Mouse (Mus musculus) limb, embryonic 11.5 days (tissue): Measurements from ENCODE around the gene Mrpl28. TPM values are rescaled to one million over a fixed set of nuclear protein-coding genes. Genes with fewer than 3 reads are reported as not detected.
"Not testable (repeated sequence)": the region's sequence is repeated elsewhere in the genome, so short reads cannot be mapped to it uniquely, and the experiment has no call there.

Source experiments
- ATAC-seq: fragments of 200-750 bp; cut with Nextera tagmentation; 2 replicates; pipeline ENCODE4 v1.8.0; 2017; ENCODE audit warnings: low read depth; ENCODE audit not compliant: insufficient number of reproducible peaks, low FRiP score, low TSS enrichment
- DNase-seq: peaks from one replicate; pipeline ENCODE4 v3.0.0-alpha.2; 2015; ENCODE audit warnings: low spot score
- H3K27ac ChIP-seq: fragments of 300-500 bp; sonication (generic); replicated peaks from 2 replicates; pipeline ENCODE4 v1.5.1; 2014; ENCODE audit warnings: low read depth, mild to moderate bottlenecking, low read length
- H3K27me3 ChIP-seq: fragments of 300-500 bp; sonication (generic); 2 replicates; pipeline ENCODE4 v1.6.1; 2014; ENCODE audit warnings: mild to moderate bottlenecking, low read length, mixed read lengths; ENCODE audit not compliant: control insufficient read depth, insufficient read depth
- H3K36me3 ChIP-seq: fragments of 300-500 bp; sonication (generic); 2 replicates; pipeline ENCODE4 v1.6.1; 2014; ENCODE audit warnings: mild to moderate bottlenecking, low read length, moderate library complexity, mixed read lengths; ENCODE audit not compliant: control insufficient read depth, insufficient read depth
- H3K4me1 ChIP-seq: fragments of 300-500 bp; sonication (generic); 2 replicates; pipeline ENCODE4 v1.6.1; 2014; ENCODE audit warnings: low read length, mixed read lengths; ENCODE audit not compliant: control insufficient read depth, insufficient read depth
- H3K4me2 ChIP-seq: fragments of 300-500 bp; sonication (generic); 2 replicates; pipeline ENCODE4 v1.6.1; 2014; ENCODE audit warnings: low read depth, mild to moderate bottlenecking, moderate library complexity; ENCODE audit not compliant: severe bottlenecking
- H3K4me3 ChIP-seq: fragments of 300-500 bp; sonication (generic); 2 replicates; pipeline ENCODE4 v1.5.1; 2014; ENCODE audit warnings: low read depth, low read length
- H3K9ac ChIP-seq: fragments of 300-500 bp; sonication (generic); 2 replicates; pipeline ENCODE4 v1.6.1; 2014; ENCODE audit warnings: mild to moderate bottlenecking, low read length
- H3K9me3 ChIP-seq: fragments of 300-500 bp; sonication (generic); 2 replicates; pipeline ENCODE4 v1.6.1; 2016; ENCODE audit warnings: low read length; ENCODE audit not compliant: control insufficient read depth
- WGBS: fragments of 180-500 bp; shearing (Covaris S2); extraction: QIAGEN DNeasy Blood & Tissue Kit; methylation state at CpG from one replicate; pipeline ENCODE4 v1.1.7; 2014; 5-methylcytosine and 5-hydroxymethylcytosine counted together
- polyA plus RNA-seq: library from polyadenylated mRNA; unstranded; fragments of >200 nt; fragmentation: Nextera tagmentation; extraction: Ambion mirVana; gene quantifications from 2 replicates; pipeline ENCODE4 v1.2.1, GENCODE M21; 2014

Gene Mrpl28
- polyA plus RNA-seq, 1 experiment from 2014 or later, result 283 TPM

DNA sequence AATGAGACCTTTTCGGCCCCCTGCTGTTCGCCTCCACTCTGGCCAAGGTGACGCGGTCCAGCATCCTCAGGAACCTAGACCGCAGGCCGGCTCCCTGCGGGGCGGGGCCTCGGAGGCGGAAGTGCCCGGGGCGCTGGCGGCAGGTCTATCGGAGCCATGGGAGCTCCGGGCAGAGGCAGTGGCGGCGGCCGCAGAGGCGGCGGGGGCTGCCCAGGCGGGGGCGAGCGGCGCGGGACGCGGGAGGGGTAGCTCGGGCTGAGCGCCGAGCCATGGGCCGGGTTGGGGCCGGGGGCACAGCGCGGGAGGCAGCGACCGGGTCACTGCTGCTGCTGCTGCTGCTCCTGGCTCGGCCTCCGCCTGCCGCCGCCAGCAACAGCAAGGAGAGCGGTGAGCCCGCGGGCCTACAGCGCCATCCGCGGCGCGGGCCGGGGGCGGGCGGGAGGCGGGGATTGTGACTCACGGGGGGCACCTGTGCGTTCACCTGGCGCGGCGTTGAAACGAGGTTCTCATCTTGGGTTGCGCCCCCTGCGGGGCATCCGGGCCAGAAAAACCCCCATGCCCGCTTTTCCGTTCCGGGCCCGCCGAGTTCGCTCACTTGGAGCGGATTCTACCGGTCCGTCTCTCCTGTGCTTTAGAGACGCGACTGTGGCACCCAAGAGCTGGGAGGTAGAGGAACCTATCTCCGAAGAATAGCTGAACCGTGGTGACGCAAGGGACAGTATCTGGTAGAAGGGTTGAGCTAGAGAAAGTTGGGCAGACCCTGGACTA, 9.9 kb upstream of the Mrpl28 start, which contains the start of gene Tmem8:
TSS of gene Tmem8 (plus strand) at position 119 of the 768 bp plus-strand sequence.
- H3K27ac ChIP-seq, result no peak within 1 kb of the TSS
- ATAC-seq (peak; percentile 41; the same call in 1 of the 2 replicates), DNase-seq (peak; percentile 77)
- no peaks in the 10 kb centered on the region for H3K36me3 ChIP-seq
- peaks cover 58% of the 10 kb centered on the region for H3K27me3 ChIP-seq
- peaks cover 16% of the 10 kb centered on the region for H3K4me1 ChIP-seq
- no peaks in the 10 kb centered on the region for H3K9me3 ChIP-seq
- H3K4me3 ChIP-seq, result peak within 1 kb of the TSS; percentile 59
- under 1% methylated on average over 59 of the region's 75 CpGs for WGBS
- H3K4me2 ChIP-seq, result peak within 1 kb of the TSS; percentile 98
- H3K9ac ChIP-seq, result peak within 1 kb of the TSS; percentile 58

DNA sequence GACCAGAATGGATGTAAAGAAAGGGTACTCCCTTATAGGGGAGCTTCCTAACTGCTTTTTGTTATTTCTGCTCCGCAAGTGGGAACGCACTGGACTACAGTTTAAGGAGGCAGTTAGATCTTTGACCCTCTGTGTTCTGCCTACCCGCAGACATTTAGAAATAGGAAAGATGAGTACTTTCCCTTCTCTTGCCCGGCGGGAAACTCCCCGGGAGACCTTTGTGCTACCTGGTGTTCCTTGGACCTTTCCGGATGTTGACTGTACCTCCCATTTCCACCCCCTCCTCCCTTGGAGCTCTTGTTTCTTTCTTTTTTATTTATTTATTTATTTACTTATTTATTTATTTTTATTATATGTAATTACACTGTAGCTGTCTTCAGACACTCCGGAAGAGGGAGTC, 9.2 kb upstream of the Mrpl28 start:
- peak overlapping the region; percentile 59 for H3K4me3 ChIP-seq

DNA sequence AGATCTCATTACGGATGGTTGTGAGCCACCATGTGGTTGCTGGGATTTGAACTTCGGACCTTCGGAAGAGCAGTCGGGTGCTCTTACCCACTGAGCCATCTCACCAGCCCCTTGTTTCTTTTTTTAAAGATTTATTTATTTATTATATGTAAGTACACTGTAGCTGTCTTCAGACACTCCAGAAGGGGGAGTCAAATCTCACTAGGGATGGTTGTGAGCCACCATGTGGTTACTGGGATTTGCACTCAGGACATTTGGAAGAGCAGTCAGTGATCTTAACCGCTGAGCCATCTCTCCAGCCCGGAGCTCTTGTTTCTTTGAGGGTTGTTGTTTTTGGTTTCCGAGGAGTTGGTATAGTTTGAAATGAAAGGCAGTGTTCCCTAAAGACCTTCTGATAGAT, 8.8 kb upstream of the Mrpl28 start:
- not testable (repeated sequence) for H3K9ac ChIP-seq, H3K36me3 ChIP-seq, ATAC-seq, DNase-seq, H3K4me2 ChIP-seq, H3K9me3 ChIP-seq, H3K27ac ChIP-seq, H3K4me3 ChIP-seq
- H3K27me3 ChIP-seq, result peaks cover 58% of the 10 kb centered on the region
- H3K4me1 ChIP-seq, result peaks cover 16% of the 10 kb centered on the region
- WGBS, result 63% methylated on average over 7 of the region's 7 CpGs

More for the DNA sequence above, 9.2 kb upstream of the Mrpl28 start:
- 11% methylated on average over 8 of the region's 8 CpGs for WGBS
- Histone ChIP-seq H3K4me2 (peak overlapping the region; percentile 98), H3K4me1 (peaks cover 16% of the 10 kb centered on the region), H3K9ac (no peak overlapping the region), H3K27me3 (peaks cover 58% of the 10 kb centered on the region), H3K27ac (no peak overlapping the region), H3K36me3 (no peaks in the 10 kb centered on the region), H3K9me3 (no peaks in the 10 kb centered on the region)
- no peak for DNase-seq
- no peak for ATAC-seq

DNA sequence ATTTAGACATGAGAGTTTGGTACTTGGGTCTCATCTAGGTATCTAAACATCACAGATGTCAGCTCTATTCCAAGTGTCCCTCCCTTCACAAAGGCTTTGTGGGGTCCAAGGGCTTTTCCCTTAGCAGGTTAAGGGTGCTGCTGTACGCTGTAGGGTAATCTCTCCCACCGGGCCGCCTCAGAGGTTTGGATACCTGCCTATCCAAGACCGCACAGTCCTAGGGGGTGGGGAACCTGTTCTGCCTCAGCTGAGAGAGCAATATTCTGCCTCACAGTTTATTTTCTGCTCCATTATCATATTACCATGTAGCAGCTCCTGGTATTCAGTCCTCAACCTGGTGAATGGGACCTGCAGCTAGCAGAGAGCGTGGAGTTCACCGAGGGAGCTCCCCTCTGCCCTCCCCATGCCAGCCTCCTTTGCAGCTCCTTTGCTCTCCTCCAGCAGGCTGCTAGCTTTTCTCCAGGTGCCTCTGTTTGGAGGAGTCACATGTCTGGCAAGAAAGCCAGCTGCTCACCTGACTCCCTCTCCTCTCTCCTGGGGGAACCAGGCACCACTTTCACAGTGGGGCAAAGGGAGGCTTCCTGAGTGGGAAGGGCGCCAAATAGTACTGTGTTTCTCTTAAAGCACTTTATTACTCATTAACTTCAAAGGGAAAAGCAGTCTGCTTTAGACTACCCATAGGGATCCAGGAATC, 7.9 kb upstream of the Mrpl28 start:
- 87% methylated on average over 7 of the region's 7 CpGs for WGBS
- peaks cover 16% of the 10 kb centered on the region for H3K4me1 ChIP-seq
- no peak for ATAC-seq
- H3K4me2 ChIP-seq, result no peak overlapping the region
- peaks cover 56% of the 10 kb centered on the region for H3K27me3 ChIP-seq
- H3K4me3 ChIP-seq, result no peak overlapping the region
- H3K9me3 ChIP-seq, result no peaks in the 10 kb centered on the region
- DNase-seq, result no peak
- no peak overlapping the region for H3K27ac ChIP-seq
- no peaks in the 10 kb centered on the region for H3K36me3 ChIP-seq
- H3K9ac ChIP-seq, result no peak overlapping the region

DNA sequence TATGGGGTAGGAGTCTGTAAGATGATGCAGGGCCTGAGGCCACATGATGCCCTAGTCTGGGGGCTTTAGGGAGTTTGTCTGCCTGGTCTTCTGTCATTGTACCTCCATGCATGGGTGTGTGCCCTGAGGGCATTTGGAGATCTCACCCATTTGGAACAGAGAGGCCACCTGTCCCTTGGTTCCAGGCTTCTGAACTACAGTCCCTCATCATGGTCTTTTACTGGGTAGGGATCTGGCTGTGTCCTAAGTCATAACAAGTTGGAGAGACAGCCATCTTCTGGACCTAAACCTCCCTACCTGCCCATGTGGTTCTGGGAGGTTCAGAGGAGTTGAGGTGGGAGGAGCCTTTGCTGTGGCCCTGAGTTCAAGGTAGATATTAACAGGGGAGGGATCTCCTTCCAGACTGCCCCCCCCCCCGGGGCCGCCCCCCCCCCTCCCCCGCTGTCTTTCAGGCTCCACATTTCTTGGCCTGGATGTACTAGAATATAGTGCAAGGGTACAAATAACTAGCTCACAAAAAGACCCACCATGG, 7.3 kb upstream of the Mrpl28 start:
- Histone ChIP-seq H3K27ac (no peak overlapping the region), H3K36me3 (no peaks in the 10 kb centered on the region), H3K4me1 (peaks cover 11% of the 10 kb centered on the region), H3K9me3 (no peaks in the 10 kb centered on the region), H3K4me2 (no peak overlapping the region), H3K27me3 (peaks cover 52% of the 10 kb centered on the region), H3K4me3 (no peak overlapping the region), H3K9ac (no peak overlapping the region)
- DNase-seq (no peak), ATAC-seq (no peak)
- WGBS, result 54% methylated on average over 2 of the region's 3 CpGs

DNA sequence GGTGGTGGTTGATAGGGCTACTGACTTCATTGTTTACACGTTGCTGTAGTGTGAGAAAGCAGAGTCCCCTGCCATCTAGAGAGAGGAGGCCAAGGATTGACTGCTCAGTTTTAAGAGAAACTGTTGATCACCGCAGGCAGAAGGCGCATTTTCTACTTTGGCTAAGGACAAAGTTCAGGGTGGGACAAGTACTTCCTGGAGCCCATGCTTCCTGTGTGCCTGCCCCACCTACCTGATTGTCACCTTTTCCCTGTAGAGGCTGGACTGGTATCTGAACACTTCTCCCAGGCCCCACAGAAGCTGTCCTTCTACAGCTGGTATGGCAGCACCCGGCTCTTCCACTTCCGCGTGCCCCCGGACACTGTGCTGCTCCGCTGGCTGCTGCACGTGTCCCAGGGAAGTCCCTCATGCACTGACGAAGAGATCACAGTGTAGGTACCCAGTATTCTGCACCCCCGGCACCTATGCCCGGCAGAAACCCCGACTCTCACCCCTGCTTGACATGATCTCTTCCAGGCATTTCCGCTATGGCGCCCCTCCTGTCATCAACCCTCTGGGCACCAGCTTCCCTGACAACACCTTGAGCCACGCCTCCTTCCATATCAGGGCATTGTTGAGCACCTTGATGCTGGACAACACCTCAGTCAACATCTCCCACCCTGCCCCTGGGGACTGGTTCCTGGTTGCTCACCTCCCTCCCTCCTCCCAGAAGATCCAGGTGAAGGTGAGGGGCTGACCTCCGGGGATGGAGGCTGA, 6.6 kb upstream of the Mrpl28 start:
- Histone ChIP-seq H3K4me3 (no peak overlapping the region), H3K27me3 (peaks cover 45% of the 10 kb centered on the region), H3K4me2 (no peak overlapping the region), H3K36me3 (no peaks in the 10 kb centered on the region), H3K27ac (no peak overlapping the region), H3K9me3 (no peaks in the 10 kb centered on the region), H3K4me1 (peaks cover 8% of the 10 kb centered on the region; the same call in 1 of the 2 replicates), H3K9ac (no peak overlapping the region)
- ATAC-seq (no peak), DNase-seq (no peak)
- WGBS, result 86% methylated on average over 17 of the region's 17 CpGs

DNA sequence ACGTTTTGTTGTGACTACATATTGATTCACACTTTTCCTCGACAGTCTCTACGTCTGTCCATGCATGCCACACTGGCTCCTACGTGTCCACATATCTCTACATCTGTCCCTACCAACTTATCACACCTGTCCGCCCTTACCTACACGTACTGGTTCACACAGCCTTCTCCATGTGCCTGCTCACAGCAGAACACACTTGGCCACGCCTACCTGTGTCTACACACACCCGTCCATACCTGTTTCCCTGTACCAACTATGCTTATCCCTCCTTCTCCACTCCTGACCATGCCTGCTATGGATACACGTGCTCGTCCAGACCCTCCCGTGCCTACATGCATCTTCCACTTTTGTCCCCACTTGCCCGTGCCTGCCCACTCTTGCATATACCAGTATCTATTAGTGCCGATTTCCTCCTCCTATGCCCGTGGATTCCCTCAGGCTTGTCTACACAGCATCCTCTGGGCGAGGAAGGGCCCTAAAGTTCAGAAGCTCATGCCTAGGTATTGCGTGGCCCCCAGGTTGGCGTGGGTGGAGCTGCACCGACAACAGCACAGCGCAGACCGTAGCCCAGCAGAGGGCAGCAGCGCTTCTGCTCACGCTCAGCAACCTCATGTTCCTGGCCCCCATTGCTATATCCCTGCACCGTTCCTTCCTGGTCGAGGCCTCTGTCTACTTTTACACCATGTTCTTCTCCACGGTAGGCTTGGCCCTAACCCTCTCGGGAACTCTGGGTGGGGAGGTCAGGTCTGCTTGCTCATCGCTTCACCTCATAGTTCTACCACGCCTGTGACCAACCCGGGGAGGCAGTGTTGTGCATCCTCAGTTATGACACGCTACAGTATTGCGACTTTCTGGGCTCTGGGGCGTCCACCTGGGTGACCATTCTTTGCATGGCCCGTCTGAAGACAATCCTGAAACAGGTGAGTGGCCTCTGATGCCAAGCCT, 3.3 kb upstream of the Mrpl28 start:
- no peaks in the 10 kb centered on the region; the same call in 1 of the 2 replicates for H3K36me3 ChIP-seq
- H3K9me3 ChIP-seq, result no peaks in the 10 kb centered on the region
- no peak overlapping the region for H3K9ac ChIP-seq
- peaks cover 12% of the 10 kb centered on the region for H3K4me1 ChIP-seq
- H3K4me2 ChIP-seq, result no peak overlapping the region
- DNase-seq (peak; percentile 80), ATAC-seq (0 out of 2 replicates have a peak, but pooled peaks have one; percentile 40)
- WGBS, result 50% methylated on average over 33 of the region's 33 CpGs
- no peak overlapping the region for H3K4me3 ChIP-seq
- no peak overlapping the region for H3K27ac ChIP-seq
- peaks cover 15% of the 10 kb centered on the region for H3K27me3 ChIP-seq
